Mouse (Mus musculus) stomach, postnatal 0 days (tissue): Measurements from ENCODE around the gene Smurf2.

Source experiments
- CTCF ChIP-seq: IDR thresholded peaks from 2 replicates; pipeline ENCODE4 v1.5.1; 2016; ENCODE audit warnings: antibody characterized with exemption, low read depth, mild to moderate bottlenecking, moderate library complexity
- EP300 ChIP-seq: optimal IDR thresholded peaks from 2 replicates; pipeline ENCODE3; 2016; ENCODE audit warnings: antibody characterized with exemption

DNA sequence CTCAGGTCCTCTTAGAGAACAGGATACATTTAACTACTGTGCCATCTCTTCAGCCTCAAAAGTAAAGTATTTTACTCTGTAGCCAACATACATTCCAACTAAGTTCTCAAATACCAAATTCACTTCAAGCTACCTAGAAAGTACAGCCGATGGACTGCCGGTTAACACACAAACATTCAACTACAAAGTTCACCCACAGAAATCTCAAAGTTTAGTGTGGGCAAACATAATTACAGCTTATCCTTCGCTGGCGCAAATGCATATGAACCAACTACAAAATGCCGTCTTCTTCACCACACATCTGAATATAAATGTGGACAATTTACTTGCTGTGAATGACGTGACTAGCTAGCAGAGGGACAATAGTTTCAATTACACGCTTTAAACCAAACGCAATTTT lies 1.6 kb downstream of the Smurf2 start:
- TF ChIP-seq CTCF: no peak
- TF ChIP-seq EP300: no peak
